Mouse (Mus musculus) thymus, postnatal 36 days (tissue): Measurements from ENCODE around the gene 1700016K19Rik.
A peak's percentile ranks its signal among the peaks of the same experiment; 100 is the strongest.
"Not testable (repeated sequence)": the region's sequence is repeated elsewhere in the genome, so short reads cannot be mapped to it uniquely, and the experiment has no call there.

ENCODE experiments used
- DNase-seq, 2 experiments: peaks; one replicate each; pipeline ENCODE4 v3.0.0; 2022; ENCODE audit warnings: mixed read lengths in 2 of 2

Gene 1700016K19Rik

DNA sequence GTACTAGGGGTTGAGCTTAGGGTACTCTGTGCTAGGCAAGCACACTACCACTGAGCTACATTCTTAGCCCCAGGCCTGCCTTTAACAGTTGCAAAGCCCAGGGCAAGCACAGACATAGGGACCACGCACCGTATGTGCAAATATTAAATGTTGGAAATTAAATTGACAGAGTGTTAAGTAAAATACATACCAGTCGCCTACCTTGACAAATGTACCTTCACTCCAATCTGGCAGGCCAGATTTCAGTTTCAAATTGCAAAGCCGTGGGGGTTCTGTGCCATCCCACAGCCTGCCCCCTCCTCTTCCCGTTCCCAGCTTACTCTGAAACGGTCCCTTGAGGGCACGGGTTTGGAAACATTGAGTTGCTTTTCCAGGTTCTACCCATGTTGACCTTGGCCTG, 13.8 kb upstream of the 1700016K19Rik start:
- no peak for DNase-seq

DNA sequence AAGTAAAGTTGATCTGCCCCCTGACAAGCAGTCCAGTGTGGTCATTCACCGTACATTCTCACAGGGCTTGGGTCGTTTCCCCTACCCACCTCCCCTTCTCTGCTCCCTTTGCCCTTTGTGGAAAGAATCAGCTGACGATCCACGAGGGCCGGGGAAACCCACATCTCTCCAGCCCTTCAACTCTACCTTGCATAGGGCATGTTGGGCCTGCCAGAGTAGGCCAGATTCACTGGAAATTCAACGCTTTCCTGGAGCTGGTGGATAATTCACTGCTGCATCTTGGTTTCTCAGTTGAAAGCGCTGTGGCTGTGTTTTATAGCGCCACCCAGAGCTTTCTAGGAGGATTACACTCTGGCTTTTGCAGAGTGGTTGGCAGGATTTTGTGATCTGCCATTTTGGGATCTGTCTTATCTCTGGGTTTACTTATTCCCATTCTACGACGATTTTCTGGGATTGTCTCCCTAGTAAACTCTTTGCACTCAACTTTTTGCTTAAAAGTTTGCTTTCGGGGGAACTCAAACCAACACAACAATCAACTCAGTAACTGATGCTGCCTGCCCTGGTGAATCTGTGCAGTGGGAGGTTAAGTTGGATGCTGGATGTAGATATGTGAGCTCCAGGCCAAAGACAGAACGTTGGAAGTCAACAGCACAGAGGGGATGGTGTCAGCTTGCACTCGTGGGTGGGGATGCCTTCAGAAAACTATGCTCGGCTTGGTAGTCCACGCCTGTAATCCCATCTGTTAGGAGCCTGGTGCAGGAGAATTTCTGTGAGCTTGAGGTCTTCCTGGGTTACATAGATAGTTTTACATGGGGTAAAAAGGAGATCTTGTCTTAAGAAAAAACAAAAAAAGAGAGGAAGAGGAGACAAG, 8.5 kb upstream of the 1700016K19Rik start:
- DNase-seq, result no peak

DNA sequence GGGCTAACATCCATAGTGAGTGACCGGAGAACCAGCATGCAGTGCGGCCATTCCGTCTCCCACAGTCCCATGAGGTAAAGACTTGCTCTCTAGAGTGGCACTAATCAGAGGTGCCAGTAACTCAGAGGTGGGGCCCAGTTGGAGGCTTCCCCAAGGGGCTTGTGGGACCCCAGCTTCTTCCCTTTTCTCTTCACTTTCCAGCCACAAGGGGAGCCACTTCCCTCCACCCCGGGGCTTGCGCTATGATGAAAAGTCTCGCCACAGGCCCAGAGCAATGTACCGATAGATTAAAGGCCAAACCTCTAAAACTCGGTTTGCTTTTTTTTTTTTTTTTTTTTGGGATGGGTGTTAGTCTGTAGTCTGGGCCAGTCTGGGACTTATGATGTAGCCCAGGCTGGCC, 7.8 kb upstream of the 1700016K19Rik start:
- DNase-seq, result peak in 1 of 2 experiments; percentile 25

DNA sequence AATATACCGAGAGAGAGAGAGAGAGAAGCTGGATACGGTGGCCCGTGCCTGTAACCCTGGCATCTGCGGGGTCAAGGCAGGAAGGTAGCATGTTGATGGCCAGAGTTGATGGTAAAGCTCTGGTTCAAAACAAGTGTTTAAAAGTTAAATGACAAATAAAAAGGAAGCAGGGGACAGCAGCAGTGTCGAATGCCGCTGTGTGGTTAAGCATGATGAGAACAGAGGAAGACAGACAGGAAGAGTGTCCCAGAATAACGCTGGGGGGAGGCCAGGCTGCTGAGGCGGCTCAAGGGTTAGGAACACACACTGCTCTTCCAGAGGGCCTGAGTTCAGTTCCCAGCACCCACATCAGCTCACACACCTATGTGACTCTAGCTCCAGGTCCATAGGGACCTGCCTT, 7.2 kb upstream of the 1700016K19Rik start:
- peak; percentile 35 to 50 for DNase-seq

DNA sequence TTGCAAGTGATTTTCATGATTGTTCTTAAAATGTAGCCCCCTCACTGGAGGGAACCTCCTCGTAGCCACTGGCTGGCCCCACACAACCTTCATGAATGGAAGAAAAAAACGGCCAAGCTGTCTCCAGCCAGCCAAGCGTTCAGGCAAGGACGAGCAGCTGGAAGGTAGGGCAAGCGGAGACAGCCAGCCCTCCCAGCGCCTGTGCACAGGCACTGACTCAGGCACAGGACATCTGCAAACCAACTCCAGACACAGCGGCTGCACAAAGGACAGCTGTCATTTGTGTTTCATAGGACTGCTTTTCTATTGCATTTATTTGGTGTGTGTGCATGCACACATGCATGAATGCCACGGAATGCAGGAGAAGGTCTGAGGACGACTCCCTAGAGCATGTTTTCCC, 5.4 kb upstream of the 1700016K19Rik start:
- DNase-seq, result no peak

DNA sequence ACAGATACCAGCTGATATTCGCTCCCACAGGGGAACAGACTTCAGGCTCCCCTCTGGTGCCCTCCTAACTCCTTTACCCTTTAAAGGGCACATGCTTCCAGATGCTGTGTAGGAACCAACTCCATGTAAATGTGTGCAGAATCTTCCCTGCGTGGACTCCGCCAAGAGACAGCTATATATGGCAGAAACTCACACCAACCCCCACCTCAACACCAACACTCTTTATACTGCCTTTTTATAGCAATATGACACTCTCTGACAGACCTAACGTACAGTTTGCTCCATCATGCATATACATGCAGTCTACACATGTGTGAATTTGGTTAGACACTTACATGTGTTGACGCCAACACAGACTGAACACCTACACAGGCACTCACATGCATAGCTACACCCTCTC, 989 bp downstream of the 1700016K19Rik start:
- DNase-seq, result no peak

DNA sequence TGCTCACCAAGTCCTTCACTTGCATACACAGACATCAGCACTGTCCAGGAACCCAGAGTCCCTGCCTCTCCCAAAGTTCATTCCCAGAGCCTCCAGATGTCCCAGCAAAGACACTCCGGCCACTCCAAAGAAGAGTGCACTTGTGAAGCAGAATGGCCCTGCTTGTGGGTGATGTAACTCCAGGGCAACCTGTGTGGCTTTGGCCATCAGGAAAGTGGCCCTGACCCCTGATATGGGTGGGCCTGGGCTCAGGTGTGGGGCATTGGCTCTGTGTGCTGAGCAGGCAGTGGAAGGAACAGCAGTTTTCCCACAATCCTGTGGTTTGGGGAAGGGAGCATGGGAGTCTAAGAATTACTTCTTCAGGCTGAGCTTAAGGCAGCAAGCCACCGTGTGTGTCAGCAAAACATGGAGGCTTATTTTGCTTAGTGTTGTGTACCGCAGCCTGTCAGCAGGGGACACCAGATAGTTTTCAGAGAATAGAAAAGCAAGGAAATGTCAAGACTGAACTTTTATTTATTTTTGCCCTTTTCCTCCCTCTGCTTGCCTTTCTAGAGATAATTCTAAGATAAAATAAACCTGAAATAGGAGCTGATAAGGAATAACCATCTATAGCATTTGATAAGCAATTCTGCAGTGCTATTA, 1.6 kb downstream of the 1700016K19Rik start:
- DNase-seq, result no peak

DNA sequence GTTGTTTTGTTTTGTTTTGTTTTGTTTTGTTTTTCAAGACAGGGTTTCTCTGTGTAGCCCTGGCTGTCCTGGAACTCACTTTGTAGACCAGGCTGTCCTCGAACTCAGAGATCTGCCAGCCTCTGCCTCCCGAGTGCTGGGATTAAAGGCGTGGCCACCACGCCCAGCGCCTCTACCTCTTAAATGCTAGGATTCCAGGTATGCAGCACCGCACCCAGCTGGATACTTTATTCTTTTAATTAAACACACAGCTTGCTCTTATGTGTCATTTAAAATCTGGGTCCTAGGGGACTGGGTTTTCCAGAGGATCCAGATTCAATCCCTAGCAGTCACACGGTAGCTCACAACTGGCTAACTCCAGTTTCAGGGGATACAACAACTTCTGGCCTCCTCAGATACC, 4.6 kb downstream of the 1700016K19Rik start:
- not testable (repeated sequence) for DNase-seq

DNA sequence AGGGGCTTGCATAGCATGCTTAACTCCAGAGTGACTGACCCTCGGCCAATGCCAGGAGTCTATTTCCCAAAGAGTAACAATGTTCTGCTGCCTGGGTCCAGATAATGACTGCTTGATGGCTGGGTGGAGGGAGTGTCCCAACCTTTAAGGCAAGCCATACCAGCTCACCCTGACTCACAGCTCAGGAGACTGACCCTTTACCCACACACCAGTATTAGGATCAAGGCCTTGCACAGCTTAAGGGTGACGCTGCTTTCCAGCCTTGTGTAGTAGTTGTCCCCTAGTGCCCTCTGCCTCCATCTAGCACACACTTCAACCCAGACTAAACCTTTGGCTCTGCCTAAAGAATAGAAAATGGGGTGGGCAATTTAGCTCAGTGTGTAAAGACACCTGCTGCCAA, 8.4 kb downstream of the 1700016K19Rik start:
- no peak for DNase-seq

DNA sequence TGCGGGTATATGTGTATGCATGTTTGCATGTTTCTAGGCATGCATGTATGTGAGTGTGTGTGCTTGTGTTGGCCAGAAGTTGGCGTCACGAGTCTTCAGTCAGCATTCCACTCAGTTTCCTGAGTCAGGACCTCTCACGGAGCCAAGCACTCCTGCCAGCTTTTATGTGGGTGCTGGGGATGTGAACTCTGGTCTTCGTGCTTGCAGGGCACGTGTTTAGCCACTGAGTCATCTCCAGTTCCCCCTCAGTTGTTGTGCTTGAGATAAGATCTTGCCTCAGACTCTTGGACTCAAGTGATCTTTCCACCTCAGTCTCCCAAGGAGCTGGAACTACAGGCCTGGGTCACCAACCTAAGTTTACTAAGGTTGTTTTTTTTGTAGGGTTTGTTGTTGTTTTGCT, 9.4 kb downstream of the 1700016K19Rik start:
- DNase-seq, result no peak

DNA sequence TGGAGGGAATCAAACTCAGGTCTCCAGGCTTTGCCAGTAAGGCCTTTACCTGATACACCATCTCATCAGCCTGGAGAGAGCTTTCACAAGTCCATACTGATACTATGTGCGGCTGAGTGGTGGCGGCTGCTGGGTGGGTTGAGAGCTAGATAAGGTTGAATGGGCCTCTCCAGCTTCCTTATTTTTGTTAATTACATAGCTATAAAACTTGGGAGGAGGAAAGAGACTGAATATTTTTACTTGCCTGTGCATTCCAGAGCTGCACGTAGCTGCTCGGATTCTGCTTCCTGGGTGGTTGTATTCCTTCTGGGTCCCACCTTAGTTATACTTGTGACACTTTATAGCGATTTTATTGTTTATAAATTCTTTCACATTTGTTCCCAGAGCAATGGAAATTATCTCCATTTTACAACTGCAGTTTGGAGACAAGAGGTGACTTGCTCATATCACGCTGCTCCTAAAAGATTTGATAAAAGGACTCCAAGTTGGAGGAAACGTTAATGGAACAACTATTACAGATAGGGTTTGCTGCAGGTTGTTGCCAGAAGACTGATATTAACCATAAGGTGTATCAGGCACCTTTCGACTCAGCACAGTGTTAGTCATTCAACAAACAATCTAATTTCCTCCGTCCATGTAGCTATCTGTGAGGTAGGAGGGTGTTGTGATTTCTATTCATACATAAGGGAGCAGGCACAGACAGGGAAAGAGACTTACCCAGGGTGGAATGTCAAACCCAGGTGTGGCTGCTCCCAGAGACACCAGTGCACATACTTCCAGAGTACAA, 11.3 kb downstream of the 1700016K19Rik start:
- no peak for DNase-seq

DNA sequence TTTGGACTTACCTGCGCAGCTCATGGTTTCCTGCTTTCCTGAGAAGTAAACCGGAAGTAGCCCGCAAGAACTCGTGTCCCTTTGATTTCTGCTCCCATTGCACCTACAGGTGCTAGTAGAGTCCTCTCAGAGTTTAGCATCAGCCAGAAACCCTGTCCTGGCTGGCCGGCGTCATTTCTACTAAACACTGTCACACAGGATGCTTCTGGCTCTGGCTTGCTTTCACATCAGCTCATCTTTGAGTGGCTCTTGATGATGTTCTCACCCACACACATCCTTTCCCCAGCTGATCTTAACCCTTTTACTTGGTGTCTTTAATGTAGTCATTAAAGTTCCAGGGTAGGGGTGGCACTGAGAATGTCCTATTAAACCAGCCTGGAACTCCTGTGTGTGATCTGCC, 15.5 kb downstream of the 1700016K19Rik start:
- DNase-seq, result no peak

DNA sequence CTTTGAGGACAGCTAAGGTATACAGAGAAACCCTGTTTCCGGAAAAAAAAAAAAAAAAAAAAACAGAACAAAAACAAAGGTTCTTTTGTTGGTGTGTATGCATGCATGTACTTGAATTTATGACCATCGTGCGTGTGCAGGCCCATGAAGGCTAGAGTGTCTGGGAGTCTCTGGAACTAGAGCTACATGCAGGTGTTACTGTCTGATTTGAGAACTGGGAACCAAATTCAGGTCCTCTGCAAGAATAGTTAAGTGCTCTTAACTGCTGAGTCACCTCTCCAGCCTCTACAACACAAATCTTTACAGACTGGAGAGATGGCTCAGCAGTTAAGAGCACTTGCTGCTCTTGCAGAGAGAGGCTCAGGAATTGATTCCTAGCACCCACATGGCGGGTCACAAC, 16.1 kb downstream of the 1700016K19Rik start:
- no peak for DNase-seq

DNA sequence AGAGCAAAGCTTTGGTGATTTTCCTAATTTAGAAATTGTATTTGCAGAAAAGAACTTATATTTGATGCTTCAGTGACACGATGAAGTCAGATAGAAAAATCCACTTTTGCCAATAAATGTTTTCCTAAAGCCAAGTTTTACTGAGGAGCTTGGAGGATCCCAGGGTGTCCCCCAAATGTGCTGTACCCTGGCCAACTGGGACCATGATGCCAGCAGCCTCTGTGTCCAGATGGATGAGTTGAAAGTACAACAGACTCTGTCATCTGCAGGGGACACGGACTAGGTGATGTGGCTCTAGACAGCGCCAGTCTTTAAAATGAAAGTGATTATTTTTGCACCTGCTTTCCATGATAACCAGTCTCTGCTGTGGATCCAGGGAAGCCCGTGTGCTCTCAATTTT, 20.2 kb downstream of the 1700016K19Rik start:
- no peak for DNase-seq

DNA sequence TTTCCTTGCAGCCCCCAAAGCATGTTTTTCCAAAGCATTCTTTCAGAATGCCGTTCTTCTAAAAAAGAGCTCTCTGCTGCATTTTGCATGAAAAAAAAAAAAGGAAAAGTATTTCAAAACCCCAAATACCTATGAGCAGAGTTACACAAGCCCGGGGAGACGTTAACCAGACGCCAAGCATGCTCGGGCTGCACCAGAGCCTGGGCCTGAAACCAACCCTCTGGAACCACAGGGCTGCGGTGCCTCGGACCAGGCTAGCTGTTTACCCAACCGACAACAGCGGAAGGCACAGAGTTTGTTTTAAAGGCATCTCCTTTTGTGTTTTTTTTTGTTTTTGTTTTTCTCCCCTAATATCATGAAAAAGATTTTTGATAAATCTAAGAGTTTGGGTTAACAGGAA, 21.2 kb downstream of the 1700016K19Rik start:
- no peak for DNase-seq

DNA sequence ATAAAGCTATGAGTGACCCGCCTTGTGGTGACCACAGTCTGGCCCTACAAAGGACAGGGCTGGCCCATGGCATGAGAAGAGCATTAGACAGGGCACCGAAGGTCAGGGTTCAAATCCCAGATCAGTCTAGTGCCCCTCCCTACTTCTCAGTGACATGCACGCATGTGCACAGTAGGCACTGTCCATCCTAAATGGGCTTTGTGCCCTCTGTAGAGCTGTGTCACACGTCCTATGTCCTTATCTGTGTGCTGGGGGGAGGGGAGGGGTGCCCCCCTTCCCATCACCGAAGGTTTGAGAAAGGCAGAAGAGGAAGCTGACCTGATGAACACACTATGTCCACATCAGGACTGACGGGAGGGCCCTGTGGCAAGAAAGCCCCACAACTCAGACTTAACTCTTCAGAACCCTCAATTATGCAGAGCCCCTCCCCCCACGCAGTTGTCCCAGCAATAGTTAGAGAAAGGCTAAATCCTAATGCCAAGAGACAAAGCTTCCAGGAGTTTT, 25.4 kb downstream of the 1700016K19Rik start:
- no peak for DNase-seq

DNA sequence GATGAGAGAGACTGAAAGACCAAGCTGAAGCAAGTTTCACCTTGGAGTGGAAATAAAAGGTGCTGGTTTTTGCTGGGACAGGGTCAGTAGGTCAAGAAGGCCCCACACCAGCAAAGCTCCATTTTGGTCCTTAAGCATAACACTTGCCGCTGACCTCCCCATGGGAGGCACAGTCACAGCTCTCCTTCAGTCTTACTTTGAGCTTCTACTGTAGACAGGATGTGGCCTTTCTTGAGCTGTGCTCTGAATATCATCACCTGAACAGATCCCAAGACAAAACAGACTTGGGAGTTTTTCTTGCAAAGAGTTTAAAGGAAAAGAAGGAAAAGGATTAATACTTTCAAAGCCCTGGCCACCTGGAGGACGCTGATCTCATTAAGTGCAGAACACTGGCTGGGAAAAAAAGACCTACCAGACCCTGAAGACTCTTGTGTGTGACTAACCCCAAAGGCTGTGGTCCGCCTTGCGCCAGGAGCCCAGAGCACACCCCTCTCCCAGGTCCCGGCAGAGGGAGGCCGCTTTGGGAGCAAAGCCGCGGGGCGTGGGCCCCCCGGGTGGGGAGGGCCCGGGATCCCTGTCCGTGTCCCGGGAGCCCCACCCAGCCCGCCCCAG, 26.9 kb downstream of the 1700016K19Rik start:
- peak in 1 of 2 experiments; percentile 8 for DNase-seq

DNA sequence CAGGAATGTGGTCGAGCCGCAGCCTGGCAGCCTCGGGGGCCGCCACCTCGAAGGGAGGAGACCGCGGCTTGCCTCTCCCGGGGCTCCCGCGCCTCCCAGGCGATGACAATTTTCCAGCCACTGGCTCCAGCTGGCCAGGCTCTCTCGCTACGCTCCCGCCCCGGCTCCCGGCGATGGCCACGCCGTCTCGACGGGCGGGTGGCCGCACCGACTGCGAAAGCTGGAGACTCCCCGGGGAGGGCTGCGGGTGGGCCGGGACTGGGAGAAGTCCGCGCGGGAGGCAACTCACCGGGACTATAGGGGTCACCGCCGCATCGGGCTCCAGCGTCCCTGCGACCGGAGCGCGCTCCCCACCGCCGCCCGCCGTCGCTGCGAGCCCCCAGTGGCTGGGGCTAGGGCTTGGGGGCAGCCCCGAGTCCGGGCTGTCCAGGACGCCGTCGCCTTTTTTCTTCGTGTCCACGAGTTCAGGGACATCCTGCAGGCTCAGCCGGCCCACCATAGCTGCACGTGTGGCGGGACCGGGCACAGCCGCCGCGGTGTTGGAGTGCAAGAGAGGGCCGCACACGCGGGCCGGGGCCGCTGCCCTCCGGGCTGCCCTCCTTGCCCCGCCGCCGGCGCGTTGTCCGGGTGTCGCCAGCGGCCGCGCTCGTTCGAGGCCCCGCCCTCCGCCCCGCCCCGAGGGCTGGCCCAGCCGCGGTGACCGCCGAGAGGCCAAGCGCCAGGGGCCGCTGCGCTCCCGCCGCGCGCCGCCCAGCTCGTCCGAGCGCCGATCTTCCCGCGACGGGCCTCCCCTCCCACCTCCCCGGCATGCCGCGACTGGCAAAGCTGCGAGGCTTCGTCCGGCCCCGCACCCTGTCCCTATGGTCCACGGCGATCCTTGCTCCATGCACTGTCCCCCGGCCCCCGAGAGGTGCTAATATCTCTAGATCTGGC, 27.7 kb downstream of the 1700016K19Rik start, which contains the start of gene Rflnb:
Rflnb (minus strand) TSS at position 644 of the 933 bp plus-strand sequence.
- DNase-seq, result peak; percentile 48

DNA sequence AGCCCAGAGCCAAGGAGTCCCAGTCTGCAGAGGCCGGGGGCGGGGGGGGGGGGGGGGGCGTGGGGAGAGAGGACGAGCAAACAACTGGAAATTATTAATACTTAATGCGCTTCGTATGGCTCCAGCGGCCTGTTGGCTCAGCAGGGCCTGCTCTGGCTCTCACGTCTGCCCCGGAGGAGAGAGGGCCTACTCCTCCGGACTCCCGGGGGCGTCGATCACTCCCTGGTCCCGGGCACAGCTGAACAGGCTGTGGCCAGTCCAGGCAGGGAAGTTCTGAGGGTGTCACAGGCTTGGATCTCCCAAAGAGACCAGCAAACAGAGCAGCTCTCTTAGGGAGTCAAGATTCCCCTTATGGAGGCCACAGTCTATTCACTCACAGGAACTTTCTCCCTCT, 28.4 kb downstream of the 1700016K19Rik start:
- DNase-seq, result no peak

DNA sequence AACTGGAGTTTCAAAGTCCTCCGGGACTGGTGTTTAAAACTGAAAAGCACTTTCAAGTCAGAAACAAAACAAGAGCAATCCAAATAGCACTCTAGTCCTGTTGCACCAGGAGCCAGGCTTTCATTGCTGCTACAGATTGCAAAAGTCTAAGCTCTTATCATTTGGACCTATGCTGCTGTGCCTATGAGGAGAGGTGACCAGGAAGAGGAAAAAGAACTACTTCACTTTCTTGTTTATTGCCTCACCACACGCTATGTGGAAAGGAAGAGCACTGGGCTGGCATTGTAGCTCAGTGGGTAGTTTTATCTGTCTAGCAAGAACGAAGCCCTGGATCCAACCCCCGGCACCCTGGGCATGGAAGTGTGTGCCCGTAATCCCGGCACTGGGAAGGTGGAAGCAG, 33.6 kb downstream of the 1700016K19Rik start:
- DNase-seq, result no peak

DNA sequence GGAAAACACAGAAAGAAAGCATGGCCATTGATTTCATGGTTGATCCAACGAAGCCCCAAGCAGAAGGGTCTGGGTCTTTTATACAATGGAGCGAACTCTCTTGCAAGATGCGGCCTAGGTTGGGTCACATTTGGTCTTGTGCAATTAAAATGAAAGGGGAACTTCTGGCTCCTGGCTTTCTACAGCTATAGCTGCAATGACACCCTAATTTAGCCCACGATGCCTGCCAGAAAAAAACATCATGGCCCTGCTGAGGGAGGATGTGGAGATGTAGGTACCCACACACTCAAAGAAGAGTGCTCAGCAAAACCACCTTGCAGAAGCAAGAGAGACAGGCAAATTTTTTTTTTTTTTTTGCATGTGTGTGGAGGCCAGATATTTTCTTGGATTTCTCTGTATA, 34.1 kb downstream of the 1700016K19Rik start:
- no peak for DNase-seq

DNA sequence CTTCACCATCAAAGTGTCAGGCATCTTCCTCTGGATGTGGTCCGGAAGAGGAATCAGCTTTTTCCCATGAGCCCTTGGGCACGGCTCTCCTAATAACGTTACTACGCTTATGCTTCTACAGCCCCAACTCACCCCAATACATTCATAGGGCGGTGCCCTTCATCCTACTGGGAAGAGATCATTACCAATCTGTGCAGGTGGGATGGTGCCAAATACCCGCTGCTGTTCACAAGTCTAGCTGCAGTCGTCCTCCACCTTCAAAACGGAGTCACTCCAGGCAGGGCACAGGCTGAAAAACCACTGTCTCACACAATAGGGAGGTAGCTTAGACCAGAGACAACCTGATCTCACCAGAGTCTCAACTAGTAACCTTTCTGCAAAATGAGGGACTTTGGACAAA, 35.5 kb downstream of the 1700016K19Rik start:
- DNase-seq, result no peak
